21 mouse cellular contexts compared by ENCODE assay signal in the genomic region with DNA sequence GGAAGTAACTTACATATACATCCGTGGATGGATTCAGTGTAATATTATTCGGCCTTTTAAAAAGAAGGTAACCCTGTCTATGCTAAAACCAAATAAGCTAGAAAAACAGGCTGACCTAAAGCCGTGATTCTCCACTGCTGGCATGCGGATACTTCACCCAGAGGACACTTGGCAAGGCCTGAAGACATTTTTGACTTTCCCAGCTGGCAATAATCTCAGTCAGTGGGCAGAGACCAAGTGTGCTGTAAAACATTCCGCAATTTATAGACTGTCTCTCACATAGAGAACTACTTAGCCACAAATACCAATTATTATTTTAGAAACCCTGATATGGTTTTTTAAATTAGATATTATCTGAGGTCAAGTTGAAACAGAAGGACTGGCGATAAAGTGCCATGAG.
DNase-seq lines count a peak whose midpoint lies in the region; ATAC-seq and TF ChIP-seq lines count a peak whose summit lies in the region.
"Had no signal": no experiment of that assay in that cellular context is flagged by ENCODE, and none has a peak within 500 bp of the region (broad histone marks: within the 10 kb centered on the region; RNA-seq: fewer than 3 reads in every experiment).

No protein-coding gene starts in this region.

- H3K36me3 ChIP-seq in heart, adult 2 months (ENCODE audit: control insufficient read depth, insufficient read depth, low read length) = no peaks in the 10 kb centered on the region
- H3K36me3 ChIP-seq in macrophage (ENCODE audit: inconsistent target) = no peaks in the 10 kb centered on the region
- no peaks in the 10 kb centered on the region for H3K36me3 ChIP-seq in neural tube, embryonic 15.5 days
- H3K36me3 ChIP-seq: embryonic facial prominence, embryonic 10.5 days; forebrain, embryonic 12.5 days; heart, embryonic 13.5 days; hindbrain, embryonic 12.5 days; midbrain, embryonic 13.5 days had no signal

- no peaks in the 10 kb centered on the region for H3K27me3 ChIP-seq in heart, adult 2 months (ENCODE audit: control insufficient read depth, insufficient read depth, low read length)
- no peaks in the 10 kb centered on the region for H3K27me3 ChIP-seq in neural tube, embryonic 15.5 days (replicated peaks)
- H3K27me3 ChIP-seq: forebrain, embryonic 12.5 days; heart, embryonic 13.5 days; hindbrain, embryonic 12.5 days; midbrain, embryonic 13.5 days had no signal

- no peak overlapping the region for H3K4me2 ChIP-seq in neural tube, embryonic 15.5 days
- H3K4me2 ChIP-seq: forebrain, embryonic 12.5 days; heart, embryonic 13.5 days; hindbrain, embryonic 12.5 days; midbrain, embryonic 13.5 days had no signal

- TF ChIP-seq CTCF in heart, adult 2 months (IDR thresholded peaks at IDR 0.05) = no peak

- peaks cover 4% of the 10 kb centered on the region for H3K4me1 ChIP-seq in heart, adult 2 months (ENCODE audit: control insufficient read depth, insufficient read depth, low read length)
- peaks cover 4% of the 10 kb centered on the region; the same call in 1 of the 2 replicates for H3K4me1 ChIP-seq in neural tube, embryonic 15.5 days
- H3K4me1 ChIP-seq: forebrain, embryonic 12.5 days; heart, embryonic 13.5 days; hindbrain, embryonic 12.5 days; midbrain, embryonic 13.5 days had no signal

- no peak overlapping the region for H3K9ac ChIP-seq in heart, adult 2 months (ENCODE audit: low read depth, low read length)
- no peak overlapping the region for H3K9ac ChIP-seq in neural tube, embryonic 15.5 days (replicated peaks)
- H3K9ac ChIP-seq: forebrain, embryonic 12.5 days; heart, embryonic 13.5 days; hindbrain, embryonic 12.5 days; midbrain, embryonic 13.5 days had no signal

- H3K9me3 ChIP-seq in neural tube, embryonic 15.5 days (replicated peaks) = no peaks in the 10 kb centered on the region
- H3K9me3 ChIP-seq: embryonic facial prominence, embryonic 10.5 days; forebrain, embryonic 12.5 days; heart, embryonic 13.5 days; hindbrain, embryonic 12.5 days; midbrain, embryonic 13.5 days had no signal

- ATAC-seq in neural tube, embryonic 15.5 days (ENCODE audit: low FRiP score) = no peak
- ATAC-seq: lung, postnatal 0 days; midbrain, embryonic 13.5 days had no signal

- TF ChIP-seq POLR2A in heart, adult 2 months (IDR thresholded peaks at IDR 0.05; ENCODE audit: insufficient read depth, low read depth, low read length) = no peak

- no peak overlapping the region for H3K27ac ChIP-seq in heart, adult 2 months
- peak overlapping the region; percentile 99 for H3K27ac ChIP-seq in macrophage
- no peak overlapping the region for H3K27ac ChIP-seq in neural tube, embryonic 15.5 days (replicated peaks)
- H3K27ac ChIP-seq: embryonic facial prominence, embryonic 10.5 days; forebrain, embryonic 12.5 days; heart, embryonic 13.5 days; hindbrain, embryonic 12.5 days; kidney, postnatal 0 days; midbrain, embryonic 13.5 days; stomach, postnatal 0 days had no signal

- peak; percentile 58 for DNase-seq in heart, adult 11 months
- no peak for DNase-seq in heart, adult 2 months
- peak; percentile 45 for DNase-seq in brain, adult 2 months (ENCODE audit: low read depth, low spot score)
- peak; percentile 36 for DNase-seq in cerebellum, adult 9-10 months
- no peak for DNase-seq in left cerebral cortex, postnatal 25 days (ENCODE audit: low spot score in 2 of 2)
- DNase-seq: adrenal gland, postnatal 36 days; heart, adult 18-20 months; heart, postnatal 14 days; kidney, adult 11 months; thymus, adult 2 months; thymus, postnatal 4 days had no signal

- TF ChIP-seq EP300 in heart, adult 2 months (IDR thresholded peaks at IDR 0.05; ENCODE audit: insufficient read depth, low read depth, low read length) = no peak

- no peaks in the 10 kb centered on the region for H3K79me2 ChIP-seq in heart, adult 2 months (replicated peaks; ENCODE audit: control insufficient read depth, insufficient read depth, low read length)
- H3K79me2 ChIP-seq in macrophage (ENCODE audit: inconsistent target) = peaks cover 5% of the 10 kb centered on the region; the same call in 1 of the 2 replicates

- no peak overlapping the region for H3K4me3 ChIP-seq in heart, adult 2 months
- H3K4me3 ChIP-seq in macrophage (ENCODE audit: inconsistent target) = no peak overlapping the region
- H3K4me3 ChIP-seq in neural tube, embryonic 15.5 days (replicated peaks) = no peak overlapping the region
- H3K4me3 ChIP-seq: embryonic facial prominence, embryonic 10.5 days; forebrain, embryonic 12.5 days; heart, embryonic 13.5 days; hindbrain, embryonic 12.5 days; midbrain, embryonic 13.5 days had no signal

- intact Hi-C loops in heart, adult 2 months (cut with DNase I) = no loop called here
- intact Hi-C loops in left cerebral cortex, postnatal 25 days (cut with DNase I) = no loop called here

- 63% methylated on average over 6 of the region's 6 CpGs for WGBS in heart, adult 2 months
- 83% methylated on average over 6 of the region's 6 CpGs for WGBS in macrophage (ENCODE audit: missing documents)
- 87% methylated on average over 6 of the region's 6 CpGs for WGBS in neural tube, embryonic 15.5 days

Comparison
In these comparisons a context has a peak if more than half of its experiments do, and no peak if none do; other contexts are left out.
1. DNase-seq: peak in heart, adult 11 months (single experiment), brain, adult 2 months (single experiment) and cerebellum, adult 9-10 months (single experiment); none in heart, adult 2 months (0 of 2) and left cerebral cortex, postnatal 25 days (0 of 2).